Mouse (Mus musculus) embryonic facial prominence, embryonic 14.5 days (tissue): ENCODE results near the gene Ttpal. TPM values are rescaled to one million over a fixed set of nuclear protein-coding genes. Genes with fewer than 3 reads are reported as not detected.
A peak's percentile ranks its signal among the peaks of the same experiment; 100 is the strongest.

ENCODE experiments used
- ATAC-seq: fragments of 200-750 bp; cut with Nextera tagmentation; 2 replicates; pipeline ENCODE4 v1.8.0; 2017; ENCODE audit warnings: low read depth, moderate number of reproducible peaks, moderate TSS enrichment
- DNase-seq: peaks from one replicate; pipeline ENCODE4 v3.0.0-alpha.2; 2015; ENCODE audit warnings: low spot score
- H3K27ac ChIP-seq: fragments of 300-500 bp; sonication (generic); replicated peaks from 2 replicates; pipeline ENCODE4 v1.5.1; 2014; ENCODE audit warnings: low read depth, mild to moderate bottlenecking, low read length, moderate library complexity
- H3K27me3 ChIP-seq: fragments of 300-500 bp; sonication (generic); replicated peaks from 2 replicates; pipeline ENCODE4 v1.6.1; 2014; ENCODE audit warnings: low read length; ENCODE audit not compliant: control insufficient read depth, insufficient read depth
- H3K36me3 ChIP-seq: fragments of 300-500 bp; sonication (generic); 2 replicates; pipeline ENCODE4 v1.6.1; 2014; ENCODE audit warnings: low read length, mixed read lengths; ENCODE audit not compliant: control insufficient read depth, insufficient read depth
- H3K4me1 ChIP-seq: fragments of 300-500 bp; sonication (generic); 2 replicates; pipeline ENCODE4 v1.6.1; 2014; ENCODE audit warnings: antibody characterized with exemption, low read length; ENCODE audit not compliant: control insufficient read depth, insufficient read depth
- H3K4me2 ChIP-seq: fragments of 300-500 bp; sonication (generic); 2 replicates; pipeline ENCODE4 v1.6.1; 2014; ENCODE audit warnings: low read depth, mild to moderate bottlenecking, low read length, moderate library complexity, mixed read lengths
- H3K4me3 ChIP-seq: fragments of 300-500 bp; sonication (generic); 2 replicates; pipeline ENCODE4 v1.5.1; 2014; ENCODE audit warnings: low read depth, mild to moderate bottlenecking, low read length
- H3K9ac ChIP-seq: fragments of 300-500 bp; sonication (generic); 2 replicates; pipeline ENCODE4 v1.6.1; 2014; ENCODE audit warnings: low read depth, mild to moderate bottlenecking, low read length, moderate library complexity, mixed read lengths
- H3K9me3 ChIP-seq: fragments of 300-500 bp; sonication (generic); 2 replicates; pipeline ENCODE4 v1.6.1; 2016; ENCODE audit warnings: low read length; ENCODE audit not compliant: control insufficient read depth
- WGBS: fragments of 180-500 bp; shearing (Covaris S2); extraction: QIAGEN DNeasy Blood & Tissue Kit; methylation state at CpG from one replicate; pipeline ENCODE4 v1.1.7; 2014; 5-methylcytosine and 5-hydroxymethylcytosine counted together
- polyA plus RNA-seq: library from polyadenylated mRNA; unstranded; fragments of >200 nt; fragmentation: Nextera tagmentation; extraction: Ambion mirVana; gene quantifications from 2 replicates; pipeline ENCODE4 v1.2.1, GENCODE M21; 2014

Ttpal gene
- polyA plus RNA-seq, 1 experiment from 2014 or later: 40.6 TPM

DNA sequence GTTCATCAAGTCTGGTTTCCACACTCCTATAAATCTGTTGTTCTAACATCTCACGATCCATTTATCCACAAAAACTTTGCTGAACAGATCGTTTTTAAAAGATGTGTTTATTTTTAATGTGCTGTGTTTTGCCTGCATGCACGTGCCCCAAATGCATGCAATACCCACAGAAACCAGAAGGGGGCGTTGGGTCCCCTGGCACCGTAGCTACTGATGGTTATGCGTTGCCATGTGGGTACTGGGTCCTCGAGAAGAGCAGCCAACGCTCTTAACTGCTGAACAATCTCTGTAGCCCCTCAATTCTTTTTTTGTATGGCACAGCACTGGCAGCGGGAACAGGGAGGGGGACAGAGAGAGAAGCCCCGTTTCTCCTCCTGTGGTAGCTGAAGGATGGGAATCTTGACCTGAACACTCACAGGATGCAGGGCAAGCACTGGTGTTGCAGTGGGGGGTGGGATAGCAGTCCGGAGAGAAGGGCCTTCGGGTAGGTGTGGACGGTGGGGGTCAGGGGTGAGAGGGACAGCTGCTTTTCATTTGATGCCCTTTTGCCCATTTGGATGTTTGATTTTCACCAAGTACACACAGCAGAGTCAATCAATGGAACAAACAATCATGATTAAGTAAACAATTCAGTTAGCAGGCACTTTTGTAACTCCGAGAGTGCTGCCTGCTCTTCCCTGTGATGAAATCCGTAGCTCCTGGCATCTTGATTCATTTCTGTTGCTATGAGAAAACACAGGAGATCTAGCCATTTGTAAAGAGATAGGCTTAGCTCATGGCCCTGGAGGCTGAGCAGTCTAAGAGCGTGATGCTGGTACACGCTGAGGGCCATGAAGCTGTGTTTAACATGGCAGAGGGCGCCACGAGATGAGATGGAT is 15.5 kb upstream of the Ttpal start:
- H3K4me3 ChIP-seq: no peak overlapping the region
- no peak overlapping the region for H3K9ac ChIP-seq
- DNase-seq (no peak), ATAC-seq (no peak)
- H3K9me3 ChIP-seq: no peaks in the 10 kb centered on the region
- no peaks in the 10 kb centered on the region for H3K4me1 ChIP-seq
- H3K4me2 ChIP-seq: no peak overlapping the region
- H3K36me3 ChIP-seq: no peaks in the 10 kb centered on the region
- 38% methylated on average over 19 of the region's 19 CpGs for WGBS
- H3K27me3 ChIP-seq: no peaks in the 10 kb centered on the region
- H3K27ac ChIP-seq: no peak overlapping the region

DNA sequence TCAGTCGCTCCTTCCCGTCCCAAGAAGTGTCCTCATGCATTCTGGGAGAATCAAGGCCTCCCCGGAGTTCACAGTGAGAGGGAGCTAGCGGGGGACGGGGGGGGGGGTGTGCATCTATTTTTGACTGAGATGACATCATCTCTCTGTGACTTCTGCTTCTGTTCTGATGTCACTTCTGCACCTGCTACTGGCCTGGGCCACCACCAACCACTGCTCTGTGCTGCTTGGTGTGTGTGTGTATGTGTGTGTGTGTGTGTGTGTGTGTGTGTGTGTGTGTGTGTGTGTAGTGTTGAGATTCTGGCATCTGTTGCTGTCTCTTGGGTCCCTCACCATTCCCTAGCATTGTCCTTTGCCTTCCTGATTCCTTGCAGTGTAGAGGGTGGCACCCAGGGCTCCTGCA is 14.6 kb upstream of the Ttpal start:
- no peaks in the 10 kb centered on the region for H3K36me3 ChIP-seq
- H3K9ac ChIP-seq: no peak overlapping the region
- no peaks in the 10 kb centered on the region for H3K9me3 ChIP-seq
- H3K27ac ChIP-seq: no peak overlapping the region
- no peaks in the 10 kb centered on the region for H3K4me1 ChIP-seq
- no peak overlapping the region for H3K4me2 ChIP-seq
- no peak overlapping the region for H3K4me3 ChIP-seq
- no peak for ATAC-seq
- DNase-seq: no peak
- no peaks in the 10 kb centered on the region for H3K27me3 ChIP-seq
- 79% methylated on average over 5 of the region's 5 CpGs for WGBS

DNA sequence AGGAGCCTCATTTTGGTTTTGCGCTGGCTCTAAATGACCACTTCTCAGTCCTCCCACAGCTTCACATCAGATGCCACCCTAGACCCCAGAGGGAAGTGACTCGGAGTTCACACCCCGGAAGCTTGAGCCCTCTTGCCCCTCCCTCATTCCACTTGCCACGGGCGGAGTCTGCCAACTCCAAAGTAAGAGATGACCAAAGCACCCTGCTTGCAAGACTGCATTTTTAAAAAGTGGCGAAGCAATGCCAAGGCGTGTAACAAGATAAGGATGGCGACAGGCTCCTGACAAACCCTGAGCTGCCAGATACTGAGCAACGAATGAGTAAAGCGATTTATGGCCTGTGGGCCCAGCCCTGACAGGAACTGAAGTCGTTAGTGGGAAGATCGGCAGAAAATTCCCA is 11.9 kb upstream of the Ttpal start:
- no peaks in the 10 kb centered on the region for H3K4me1 ChIP-seq
- DNase-seq (no peak), ATAC-seq (no peak)
- H3K36me3 ChIP-seq: no peaks in the 10 kb centered on the region
- no peak overlapping the region for H3K4me2 ChIP-seq
- no peak overlapping the region for H3K9ac ChIP-seq
- H3K27me3 ChIP-seq: no peaks in the 10 kb centered on the region
- no peak overlapping the region for H3K27ac ChIP-seq
- H3K9me3 ChIP-seq: no peaks in the 10 kb centered on the region
- 67% methylated on average over 12 of the region's 12 CpGs for WGBS
- H3K4me3 ChIP-seq: no peak overlapping the region

DNA sequence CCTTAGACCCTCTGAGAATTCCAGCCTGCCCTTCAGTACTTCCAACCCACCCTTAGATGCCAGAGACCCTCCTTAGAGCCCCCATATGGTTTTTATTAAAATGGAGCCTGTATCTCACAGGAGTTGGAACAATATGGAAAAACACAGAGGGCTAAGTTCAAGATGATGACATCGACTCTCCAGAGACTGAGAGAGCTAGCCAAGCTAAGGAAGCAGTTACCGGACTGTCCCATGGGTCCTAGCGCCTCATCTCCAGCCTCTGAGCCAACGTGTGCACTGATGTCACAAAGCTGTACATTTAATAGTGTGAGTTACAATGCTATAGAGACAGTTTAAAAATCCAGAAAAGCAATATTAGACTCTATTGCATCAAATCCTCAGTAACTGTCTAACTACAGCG is 11.1 kb upstream of the Ttpal start:
- no peak for ATAC-seq
- DNase-seq: peak; percentile 35
- Histone ChIP-seq H3K4me2 (no peak overlapping the region), H3K9ac (no peak overlapping the region), H3K4me1 (no peaks in the 10 kb centered on the region), H3K9me3 (no peaks in the 10 kb centered on the region), H3K36me3 (no peaks in the 10 kb centered on the region), H3K27me3 (no peaks in the 10 kb centered on the region), H3K4me3 (no peak overlapping the region), H3K27ac (no peak overlapping the region)
- 52% methylated on average over 5 of the region's 5 CpGs for WGBS

DNA sequence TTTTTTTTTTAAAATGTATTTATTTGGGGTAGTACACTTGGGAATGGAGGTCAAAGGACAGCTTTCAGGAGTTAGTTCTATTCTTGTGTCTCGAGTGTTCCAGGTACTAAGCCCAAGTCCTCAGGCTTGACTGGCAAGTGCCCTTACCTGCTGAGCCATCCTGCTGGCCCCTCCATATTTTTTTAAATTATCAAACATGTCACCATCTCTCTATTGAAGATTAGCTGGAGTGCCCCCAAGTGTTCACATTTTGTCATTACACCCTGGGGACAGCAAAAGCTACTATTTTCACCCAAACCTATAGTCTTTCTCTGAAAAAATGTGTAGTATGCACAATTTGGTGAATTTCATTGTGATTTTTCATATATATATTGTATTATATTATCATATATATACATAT is 10.0 kb upstream of the Ttpal start:
- no peak overlapping the region for H3K9ac ChIP-seq
- no peaks in the 10 kb centered on the region for H3K4me1 ChIP-seq
- H3K9me3 ChIP-seq: no peaks in the 10 kb centered on the region
- WGBS: 62% methylated on average over 1 of the region's 1 CpGs
- no peak overlapping the region for H3K27ac ChIP-seq
- ATAC-seq (no peak), DNase-seq (no peak)
- no peak overlapping the region for H3K4me3 ChIP-seq
- H3K4me2 ChIP-seq: no peak overlapping the region
- no peaks in the 10 kb centered on the region for H3K27me3 ChIP-seq
- no peaks in the 10 kb centered on the region for H3K36me3 ChIP-seq

DNA sequence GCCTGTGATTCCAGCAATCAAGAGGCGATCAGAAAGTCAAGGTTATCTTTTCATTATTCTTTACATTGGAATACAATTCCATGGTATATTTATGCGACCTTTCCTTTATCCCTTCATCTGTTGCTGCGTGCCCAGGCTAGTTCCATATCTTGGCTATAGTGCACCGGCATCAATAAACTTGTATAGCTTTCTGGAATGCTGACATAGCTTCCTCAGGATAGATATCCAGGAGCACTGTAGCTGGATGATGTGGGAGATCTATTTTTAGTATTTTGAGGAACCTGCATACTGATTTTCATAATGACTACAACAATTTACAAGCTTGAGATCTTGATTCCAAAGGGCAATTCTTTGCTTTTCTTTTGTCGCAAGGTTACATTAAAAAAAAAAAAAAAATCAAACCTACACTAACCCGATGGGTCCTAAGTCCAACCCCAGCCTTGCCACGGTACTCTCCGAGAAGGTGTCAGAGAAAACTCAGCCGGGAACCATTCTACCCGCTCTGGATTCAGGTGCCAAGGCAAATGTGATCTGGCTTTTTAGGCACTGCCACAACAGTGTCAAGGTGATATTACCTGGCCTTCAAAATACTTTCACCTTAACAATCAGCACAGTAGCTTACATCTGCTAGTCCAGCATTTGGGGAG is 8.4 kb upstream of the Ttpal start:
- no peak for ATAC-seq
- no peaks in the 10 kb centered on the region for H3K4me1 ChIP-seq

DNA sequence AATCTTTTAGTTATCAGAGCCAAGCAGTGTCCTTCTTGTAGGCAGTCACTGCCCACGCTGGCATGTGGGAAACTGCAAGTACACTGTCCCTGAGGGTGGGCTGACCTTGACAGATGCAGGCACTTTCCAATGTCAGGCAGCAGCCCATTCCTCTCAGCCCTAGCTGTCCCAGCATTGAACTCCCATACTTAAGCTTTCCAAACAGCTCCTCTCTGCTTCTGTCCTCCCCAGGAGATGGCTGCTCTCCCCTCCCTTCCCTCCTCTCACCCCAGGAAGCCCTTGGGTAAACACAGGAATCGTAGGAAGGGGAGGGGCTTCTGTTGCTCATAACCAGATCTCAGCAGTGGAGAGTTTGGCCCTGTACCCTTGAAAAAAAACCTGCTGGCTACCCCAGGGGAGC is 7.0 kb upstream of the Ttpal start:
- H3K9ac ChIP-seq: no peak overlapping the region
- H3K4me2 ChIP-seq: no peak overlapping the region
- ATAC-seq: no peak
- no peaks in the 10 kb centered on the region for H3K4me1 ChIP-seq
- no peaks in the 10 kb centered on the region for H3K27me3 ChIP-seq
- H3K4me3 ChIP-seq: no peak overlapping the region
- peak; percentile 12 for DNase-seq
- 14% methylated on average over 2 of the region's 2 CpGs for WGBS
- H3K9me3 ChIP-seq: no peaks in the 10 kb centered on the region
- no peak overlapping the region for H3K27ac ChIP-seq
- no peaks in the 10 kb centered on the region for H3K36me3 ChIP-seq

More for the DNA sequence above, 8.4 kb upstream of the Ttpal start:
- DNase-seq: no peak
- Histone ChIP-seq H3K27ac (no peak overlapping the region), H3K9me3 (no peaks in the 10 kb centered on the region), H3K4me2 (no peak overlapping the region), H3K4me3 (no peak overlapping the region), H3K36me3 (no peaks in the 10 kb centered on the region), H3K9ac (no peak overlapping the region), H3K27me3 (no peaks in the 10 kb centered on the region)
- 88% methylated on average over 10 of the region's 10 CpGs for WGBS

DNA sequence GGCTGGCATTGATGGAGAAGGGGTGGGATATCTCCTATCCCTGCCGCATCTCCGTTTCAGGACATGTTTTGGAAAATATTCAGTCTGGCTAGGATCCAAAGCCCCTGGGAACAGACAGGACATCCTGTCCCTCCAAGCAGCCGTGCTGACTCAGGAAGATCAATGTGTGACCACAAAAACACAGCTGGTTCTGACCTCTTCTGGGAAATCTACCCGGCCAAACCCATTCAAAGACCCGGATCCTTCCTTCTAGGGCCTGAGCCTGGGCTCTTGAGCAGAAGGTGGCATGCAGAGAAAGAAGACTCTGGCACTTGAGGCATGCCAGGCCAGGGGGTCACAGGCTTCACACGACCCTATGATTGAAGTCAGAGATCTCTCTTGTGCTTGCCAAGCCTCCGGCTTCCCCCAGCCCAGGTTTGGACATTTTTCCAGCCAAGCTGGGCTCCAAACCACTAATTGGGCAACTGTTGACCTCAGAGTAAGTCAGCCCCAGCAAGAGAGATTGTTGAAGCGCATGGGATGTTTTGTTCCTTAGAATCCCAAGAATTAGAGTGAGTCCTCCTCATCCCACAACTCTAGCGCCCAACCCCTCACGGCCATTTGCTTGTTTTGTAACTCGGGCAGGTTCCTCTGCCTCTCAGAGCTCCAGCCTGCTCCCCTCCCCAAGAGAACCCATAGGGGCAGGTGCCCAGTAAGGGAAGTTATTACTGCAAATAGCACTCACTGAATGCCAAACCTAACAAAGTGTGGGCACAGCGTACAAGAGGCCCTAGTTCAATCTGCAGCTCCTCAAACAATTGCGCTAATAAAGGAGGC is 5.8 kb upstream of the Ttpal start:
- Histone ChIP-seq H3K9me3 (no peaks in the 10 kb centered on the region), H3K9ac (no peak overlapping the region), H3K36me3 (no peaks in the 10 kb centered on the region), H3K27ac (no peak overlapping the region), H3K4me3 (no peak overlapping the region), H3K4me2 (no peak overlapping the region), H3K4me1 (no peaks in the 10 kb centered on the region), H3K27me3 (no peaks in the 10 kb centered on the region)
- peak; percentile 54 for DNase-seq
- 70% methylated on average over 13 of the region's 13 CpGs for WGBS
- no peak for ATAC-seq
